Comparison of ENCODE assay signal across 22 mouse cellular contexts in the genomic region with DNA sequence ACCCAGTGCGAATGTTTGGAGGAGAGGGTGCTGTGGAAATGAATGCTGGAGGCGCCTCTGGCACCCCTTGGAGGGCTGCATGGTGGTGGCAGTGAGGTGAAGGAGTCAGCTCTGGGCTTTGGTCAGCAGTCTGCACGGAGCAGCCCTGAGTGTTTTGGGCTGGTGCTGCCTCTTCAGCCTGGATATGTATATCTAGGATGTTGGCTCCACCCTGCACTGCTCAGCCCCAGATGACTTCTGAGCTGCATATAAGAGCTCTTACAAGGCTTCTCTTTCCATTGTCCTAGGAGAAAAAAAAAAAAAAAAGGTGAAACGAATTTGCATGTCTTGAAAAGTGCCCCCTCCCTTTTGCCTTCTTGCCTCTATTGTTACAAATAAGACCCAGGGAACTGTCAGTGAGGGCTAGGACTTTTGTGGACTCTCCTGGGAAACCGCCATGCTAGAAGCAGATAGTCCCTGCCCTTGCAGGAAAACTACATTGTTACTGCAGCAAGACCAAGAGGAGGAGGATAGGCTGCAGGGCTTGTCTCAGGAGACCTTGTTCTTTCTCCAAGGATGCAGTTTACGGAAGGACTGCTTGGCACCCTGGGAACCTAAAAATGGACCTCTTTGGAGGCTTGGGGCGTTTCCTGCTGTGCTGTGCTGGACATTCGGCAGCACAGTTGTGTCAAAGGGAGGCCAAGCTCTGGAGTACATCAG.
DNase-seq lines count a peak whose midpoint lies in the region; ATAC-seq and TF ChIP-seq lines count a peak whose summit lies in the region.
"Had no signal": no experiment of that assay in that cellular context is flagged by ENCODE, and none has a peak within 500 bp of the region (broad histone marks: within the 10 kb centered on the region; RNA-seq: fewer than 3 reads in every experiment).

No protein-coding gene starts in this region.

- peaks cover 3% of the 10 kb centered on the region; the same call in 1 of the 2 replicates for H3K79me2 ChIP-seq in heart, adult 2 months (replicated peaks; ENCODE audit: control insufficient read depth, insufficient read depth, low read length)

- no peak overlapping the region for H3K27ac ChIP-seq in heart, embryonic 12.5 days (ENCODE audit: poor library complexity, severe bottlenecking)
- H3K27ac ChIP-seq in heart, adult 2 months: no peak overlapping the region; the same call in 1 of the 2 replicates
- no peak overlapping the region for H3K27ac ChIP-seq in midbrain, embryonic 11.5 days (ENCODE audit: low read depth, low read length)
- H3K27ac ChIP-seq in midbrain, postnatal 0 days (ENCODE audit: low read depth, low read length): no peak overlapping the region
- no peak overlapping the region for H3K27ac ChIP-seq in ES-E14 (ENCODE audit: insufficient read depth, low read depth, low read length, poor library complexity, severe bottlenecking)
- H3K27ac ChIP-seq: forebrain, embryonic 12.5 days; neural tube, embryonic 13.5 days; stomach, embryonic 15.5 days had no signal

- H3K4me1 ChIP-seq in heart, embryonic 12.5 days (replicated peaks): peaks cover 19% of the 10 kb centered on the region
- peaks cover 10% of the 10 kb centered on the region for H3K4me1 ChIP-seq in heart, adult 2 months (ENCODE audit: control insufficient read depth, insufficient read depth, low read length)
- peaks cover 7% of the 10 kb centered on the region for H3K4me1 ChIP-seq in midbrain, embryonic 11.5 days (ENCODE audit: control insufficient read depth, insufficient read depth, low read length)
- H3K4me1 ChIP-seq in midbrain, postnatal 0 days (ENCODE audit: insufficient read depth, low read length): no peaks in the 10 kb centered on the region
- H3K4me1 ChIP-seq in ES-E14 (ENCODE audit: control insufficient read depth in 2 of 2, insufficient read depth in 2 of 2, low read length in 2 of 2, poor library complexity in 1 of 2): peaks cover 0 to 9% of the 10 kb centered on the region in 2 experiments; a peak in 1 of 4 replicates

- H3K4me2 ChIP-seq in heart, embryonic 12.5 days: no peak overlapping the region
- H3K4me2 ChIP-seq in midbrain, embryonic 11.5 days: no peak overlapping the region
- H3K4me2 ChIP-seq in midbrain, postnatal 0 days (ENCODE audit: low read depth, low read length, poor library complexity, severe bottlenecking): no peak overlapping the region
- H3K4me2 ChIP-seq: forebrain, embryonic 12.5 days; neural tube, embryonic 13.5 days; stomach, embryonic 15.5 days had no signal

- intact Hi-C loops in heart, adult 2 months (cut with DNase I): no loop called here

- no peaks in the 10 kb centered on the region for H3K27me3 ChIP-seq in heart, embryonic 12.5 days (replicated peaks)
- no peaks in the 10 kb centered on the region for H3K27me3 ChIP-seq in heart, adult 2 months (ENCODE audit: control insufficient read depth, insufficient read depth, low read length)
- H3K27me3 ChIP-seq in midbrain, embryonic 11.5 days (ENCODE audit: control insufficient read depth, insufficient read depth, low read length): no peaks in the 10 kb centered on the region
- H3K27me3 ChIP-seq in midbrain, postnatal 0 days (ENCODE audit: insufficient read depth, low read length): no peaks in the 10 kb centered on the region
- H3K27me3 ChIP-seq: forebrain, embryonic 12.5 days; neural tube, embryonic 13.5 days; Patski; stomach, embryonic 15.5 days had no signal

- DNase-seq in heart, adult 2 months: no peak
- no peak for DNase-seq in midbrain, embryonic 11.5 days (ENCODE audit: low spot score, missing footprints)
- DNase-seq in midbrain, postnatal 0 days (ENCODE audit: low spot score): no peak
- DNase-seq in ES-E14 (ENCODE audit: low read depth, low spot score): no peak
- DNase-seq in ZHBTc4 (ENCODE audit: low read depth, low spot score): peak; percentile 72
- DNase-seq in thymus, postnatal 4 days: no peak
- DNase-seq: adrenal gland, adult 8-10 months; cerebellum, adult 11-12 months; cerebellum, postnatal 10 days; heart, postnatal 14 days; kidney, adult 9 months; kidney, postnatal 14 days; lung, postnatal 4 days had no signal

- H3K9ac ChIP-seq in heart, embryonic 12.5 days: peak overlapping the region; percentile 37; the same call in 1 of the 2 replicates
- H3K9ac ChIP-seq in heart, adult 2 months (ENCODE audit: low read depth, low read length): no peak overlapping the region
- H3K9ac ChIP-seq in midbrain, embryonic 11.5 days (ENCODE audit: low read length): no peak overlapping the region
- H3K9ac ChIP-seq in midbrain, postnatal 0 days (replicated peaks; ENCODE audit: low read length, poor library complexity, severe bottlenecking): no peak overlapping the region
- no peak overlapping the region for H3K9ac ChIP-seq in ES-E14 (ENCODE audit: insufficient read depth, low read depth, low read length, poor library complexity, severe bottlenecking)
- H3K9ac ChIP-seq: forebrain, embryonic 12.5 days; neural tube, embryonic 13.5 days; stomach, embryonic 15.5 days had no signal

- H3K9me3 ChIP-seq in heart, embryonic 12.5 days (replicated peaks): no peaks in the 10 kb centered on the region
- no peaks in the 10 kb centered on the region for H3K9me3 ChIP-seq in midbrain, embryonic 11.5 days (ENCODE audit: control insufficient read depth, low read length)
- no peaks in the 10 kb centered on the region for H3K9me3 ChIP-seq in midbrain, postnatal 0 days (ENCODE audit: low read length)
- no peaks in the 10 kb centered on the region for H3K9me3 ChIP-seq in ES-E14 (ENCODE audit: control insufficient read depth, insufficient read depth, low read depth, low read length)
- H3K9me3 ChIP-seq: forebrain, embryonic 12.5 days; neural tube, embryonic 13.5 days; stomach, embryonic 15.5 days had no signal

- TF ChIP-seq CTCF in heart, adult 2 months (IDR thresholded peaks at IDR 0.05): no peak
- TF ChIP-seq CTCF in midbrain, postnatal 0 days (IDR thresholded peaks at IDR 0.05): no peak

- in situ Hi-C loops in ES-E14 (cut with MboI; ENCODE audit: low sequenced_read_pairs in 2 of 2, unreplicated experiment in 2 of 2): no loop called here

- WGBS in heart, embryonic 12.5 days: 50% methylated on average over 8 of the region's 8 CpGs
- 47% methylated on average over 8 of the region's 8 CpGs for WGBS in heart, adult 2 months
- WGBS in midbrain, embryonic 11.5 days: 38% methylated on average over 8 of the region's 8 CpGs
- WGBS in midbrain, postnatal 0 days: 49% methylated on average over 8 of the region's 8 CpGs

- ATAC-seq in heart, embryonic 12.5 days (ENCODE audit: insufficient number of reproducible peaks, low FRiP score): no peak
- peak; percentile 22; the same call in 1 of the 2 replicates for ATAC-seq in midbrain, embryonic 11.5 days (ENCODE audit: low FRiP score)
- no peak for ATAC-seq in midbrain, postnatal 0 days (ENCODE audit: low FRiP score)
- ATAC-seq: activated CD4-positive, CD25-positive, alpha-beta regulatory T cell, adult 4 months; hindbrain, embryonic 16.5 days; intestine, embryonic 16.5 days; Patski had no signal

- no peak for TF ChIP-seq EP300 in heart, adult 2 months (IDR thresholded peaks at IDR 0.05; ENCODE audit: insufficient read depth, low read depth, low read length)

- H3K36me3 ChIP-seq in heart, embryonic 12.5 days: no peaks in the 10 kb centered on the region
- H3K36me3 ChIP-seq in heart, adult 2 months (ENCODE audit: control insufficient read depth, insufficient read depth, low read length): no peaks in the 10 kb centered on the region
- no peaks in the 10 kb centered on the region for H3K36me3 ChIP-seq in midbrain, embryonic 11.5 days (ENCODE audit: control insufficient read depth, insufficient read depth, low read length)
- no peaks in the 10 kb centered on the region for H3K36me3 ChIP-seq in midbrain, postnatal 0 days (ENCODE audit: insufficient read depth, low read length)
- H3K36me3 ChIP-seq in ES-E14 (ENCODE audit: control insufficient read depth, insufficient read depth, low read length, poor library complexity, severe bottlenecking): no peaks in the 10 kb centered on the region
- H3K36me3 ChIP-seq: forebrain, embryonic 12.5 days; neural tube, embryonic 13.5 days; stomach, embryonic 15.5 days had no signal

- H3K4me3 ChIP-seq in heart, embryonic 12.5 days: no peak overlapping the region
- no peak overlapping the region for H3K4me3 ChIP-seq in heart, adult 2 months
- no peak overlapping the region for H3K4me3 ChIP-seq in midbrain, embryonic 11.5 days (ENCODE audit: low read depth, low read length)
- no peak overlapping the region for H3K4me3 ChIP-seq in midbrain, postnatal 0 days (ENCODE audit: low read depth, low read length)
- no peak overlapping the region for H3K4me3 ChIP-seq in ES-E14 (ENCODE audit: insufficient read depth in 1 of 2, low read depth in 1 of 2, low read length in 2 of 2, poor library complexity in 1 of 2, severe bottlenecking in 1 of 2)
- H3K4me3 ChIP-seq: forebrain, embryonic 12.5 days; myocyte; neural tube, embryonic 13.5 days; stomach, embryonic 15.5 days had no signal

- no peak for TF ChIP-seq POLR2A in heart, adult 2 months (IDR thresholded peaks at IDR 0.05; ENCODE audit: insufficient read depth, low read depth, low read length)

TF ChIP-seq in ES-E14, 5 proteins besides CTCF, POLR2A, EP300 and RAD21:
- TF ChIP-seq CHD2 (IDR thresholded peaks at IDR 0.05; ENCODE audit: low read depth, low read length) (no peak), ZNF384 (IDR thresholded peaks at IDR 0.05; ENCODE audit: low read depth, low read length) (peak; percentile 92), ZC3H11A (IDR thresholded peaks at IDR 0.05; ENCODE audit: borderline replicate concordance, low read depth, low read length) (no peak), HCFC1 (IDR thresholded peaks at IDR 0.05; ENCODE audit: borderline replicate concordance, insufficient read depth, low read length) (no peak), MAFK (IDR thresholded peaks at IDR 0.05; ENCODE audit: insufficient read depth, low read depth, low read length) (no peak)
